Mouse (Mus musculus): Measurements from ENCODE around the gene Cib2.

GRCm38 (mm10) chr9:54552409-54552808 lies 7.6 kb downstream of the Cib2 start:
- TF ChIP-seq CTCF (IDR thresholded peaks at IDR 0.05; ENCODE audit: borderline replicate concordance, insufficient read depth, low read length) (no peak), POLR2A (IDR thresholded peaks at IDR 0.05; ENCODE audit: low read depth, low read length) (no peak)

All from embryonic fibroblast, embryonic 13.5 days (primary cell).